Mouse (Mus musculus) kidney, embryonic 16.5 days (tissue): ENCODE data around the gene Pde4b. TPM values are rescaled to one million over a fixed set of nuclear protein-coding genes. Genes with fewer than 3 reads are reported as not detected.
"Not testable (repeated sequence)": the region's sequence is repeated elsewhere in the genome, so short reads cannot be mapped to it uniquely, and the experiment has no call there.

Experiments used
- ATAC-seq: fragments of 200-750 bp; cut with Nextera tagmentation; 2 replicates; pipeline ENCODE4 v1.8.0; 2017; ENCODE audit warnings: moderate TSS enrichment; ENCODE audit not compliant: low FRiP score, low TSS enrichment
- H3K27ac ChIP-seq: fragments of 300-500 bp; sonication (generic); 2 replicates; pipeline ENCODE4 v1.5.1; 2014; ENCODE audit warnings: low read length
- H3K27me3 ChIP-seq: fragments of 300-500 bp; sonication (generic); 2 replicates; pipeline ENCODE4 v1.6.1; 2014; ENCODE audit warnings: low read length, control low read depth, mixed read lengths; ENCODE audit not compliant: insufficient read depth
- H3K36me3 ChIP-seq: fragments of 300-500 bp; sonication (generic); 2 replicates; pipeline ENCODE4 v1.6.1; 2014; ENCODE audit warnings: low read length, control low read depth, mixed read lengths; ENCODE audit not compliant: insufficient read depth
- H3K4me1 ChIP-seq: fragments of 300-500 bp; sonication (generic); 2 replicates; pipeline ENCODE4 v1.6.1; 2014; ENCODE audit warnings: low read length, control low read depth, mixed read lengths; ENCODE audit not compliant: insufficient read depth
- H3K4me2 ChIP-seq: fragments of 300-500 bp; sonication (generic); replicated peaks from 2 replicates; pipeline ENCODE4 v1.6.1; 2014; ENCODE audit warnings: low read depth, low read length
- H3K4me3 ChIP-seq: fragments of 300-500 bp; sonication (generic); 2 replicates; pipeline ENCODE4 v1.5.1; 2014; ENCODE audit warnings: mild to moderate bottlenecking, low read length
- H3K9ac ChIP-seq: fragments of 300-500 bp; sonication (generic); replicated peaks from 2 replicates; pipeline ENCODE4 v1.6.1; 2014; ENCODE audit warnings: low read length
- H3K9me3 ChIP-seq: fragments of 300-500 bp; sonication (generic); 2 replicates; pipeline ENCODE4 v1.6.1; 2016; ENCODE audit warnings: low read length, control low read depth
- WGBS: fragments of 180-500 bp; shearing (Covaris S2); extraction: QIAGEN DNeasy Blood & Tissue Kit; methylation state at CpG from one replicate; pipeline ENCODE4 v1.1.7; 2014; 5-methylcytosine and 5-hydroxymethylcytosine counted together
- polyA plus RNA-seq: library from polyadenylated mRNA; unstranded; fragments of >200 nt; fragmentation: Nextera tagmentation; extraction: Ambion mirVana; gene quantifications from 2 replicates; pipeline ENCODE4 v1.2.1, GENCODE M21; 2015

Gene Pde4b
- polyA plus RNA-seq = 13.4 and 15.5 TPM in 2 replicates

DNA sequence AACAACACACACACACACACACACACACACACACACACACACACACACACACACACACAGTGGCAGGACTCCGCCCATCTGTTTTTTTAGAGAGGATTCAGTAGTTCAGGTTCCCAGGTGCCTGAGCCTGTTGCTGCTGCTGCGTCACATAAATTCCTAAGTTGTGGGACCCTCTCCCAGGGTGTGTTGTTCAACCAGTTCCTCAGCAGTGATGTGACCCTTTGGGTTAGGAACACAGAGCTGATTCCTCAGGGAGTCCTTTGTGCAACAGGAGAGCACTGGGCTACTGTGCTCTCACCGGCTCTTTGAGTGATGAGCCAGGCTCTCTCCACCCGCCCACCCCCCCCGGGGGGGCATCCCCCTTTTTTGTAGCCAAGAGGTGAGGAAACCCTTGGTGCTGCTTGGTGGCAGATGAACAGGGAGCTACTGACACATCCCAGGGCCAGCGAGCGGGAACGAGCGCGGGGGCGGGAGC is at the start of gene Pde4b:
Gene Pde4b (plus strand): TSS at position 453 of the 475 bp plus-strand sequence.
- Histone ChIP-seq H3K4me1 (0 out of 2 replicates have a peak, but pooled peaks cover 10% of the 10 kb centered on the region), H3K4me3 (peak within 1 kb of the TSS; percentile 57), H3K27ac (no peak within 1 kb of the TSS), H3K9ac (peak within 1 kb of the TSS; percentile 54), H3K4me2 (peak within 1 kb of the TSS; percentile 95), H3K36me3 (no peaks in the 10 kb centered on the region), H3K9me3 (no peaks in the 10 kb centered on the region), H3K27me3 (peaks cover 36% of the 10 kb centered on the region)
- 6% methylated on average over 10 of the region's 11 CpGs for WGBS
- ATAC-seq = peak; percentile 67

DNA sequence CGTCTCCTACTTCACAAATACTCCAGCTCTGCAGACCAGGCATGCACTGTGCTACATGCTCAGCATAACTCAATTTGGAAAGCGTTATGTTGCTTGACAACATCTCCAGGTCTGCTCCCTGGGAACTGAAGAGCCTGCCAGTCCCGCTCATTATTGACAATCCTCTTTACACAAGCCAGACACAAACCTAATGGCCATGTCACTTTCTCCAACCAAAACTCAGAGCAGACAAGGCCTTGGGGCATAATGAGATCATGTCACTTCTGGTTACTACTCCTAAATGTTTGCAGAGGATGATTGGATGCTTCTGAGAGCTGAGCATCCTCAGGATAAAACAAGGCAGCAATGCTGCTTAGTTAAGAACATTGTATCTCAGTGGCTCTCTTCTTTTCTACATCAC is 47.2 kb upstream of the Pde4b start:
- no peak overlapping the region for H3K9ac ChIP-seq
- no peaks in the 10 kb centered on the region for H3K27me3 ChIP-seq
- 91% methylated on average over 3 of the region's 3 CpGs for WGBS
- H3K36me3 ChIP-seq = no peaks in the 10 kb centered on the region
- no peaks in the 10 kb centered on the region for H3K4me1 ChIP-seq
- no peaks in the 10 kb centered on the region for H3K9me3 ChIP-seq
- no peak for ATAC-seq
- H3K4me3 ChIP-seq = no peak overlapping the region
- H3K27ac ChIP-seq = no peak overlapping the region
- no peak overlapping the region for H3K4me2 ChIP-seq

DNA sequence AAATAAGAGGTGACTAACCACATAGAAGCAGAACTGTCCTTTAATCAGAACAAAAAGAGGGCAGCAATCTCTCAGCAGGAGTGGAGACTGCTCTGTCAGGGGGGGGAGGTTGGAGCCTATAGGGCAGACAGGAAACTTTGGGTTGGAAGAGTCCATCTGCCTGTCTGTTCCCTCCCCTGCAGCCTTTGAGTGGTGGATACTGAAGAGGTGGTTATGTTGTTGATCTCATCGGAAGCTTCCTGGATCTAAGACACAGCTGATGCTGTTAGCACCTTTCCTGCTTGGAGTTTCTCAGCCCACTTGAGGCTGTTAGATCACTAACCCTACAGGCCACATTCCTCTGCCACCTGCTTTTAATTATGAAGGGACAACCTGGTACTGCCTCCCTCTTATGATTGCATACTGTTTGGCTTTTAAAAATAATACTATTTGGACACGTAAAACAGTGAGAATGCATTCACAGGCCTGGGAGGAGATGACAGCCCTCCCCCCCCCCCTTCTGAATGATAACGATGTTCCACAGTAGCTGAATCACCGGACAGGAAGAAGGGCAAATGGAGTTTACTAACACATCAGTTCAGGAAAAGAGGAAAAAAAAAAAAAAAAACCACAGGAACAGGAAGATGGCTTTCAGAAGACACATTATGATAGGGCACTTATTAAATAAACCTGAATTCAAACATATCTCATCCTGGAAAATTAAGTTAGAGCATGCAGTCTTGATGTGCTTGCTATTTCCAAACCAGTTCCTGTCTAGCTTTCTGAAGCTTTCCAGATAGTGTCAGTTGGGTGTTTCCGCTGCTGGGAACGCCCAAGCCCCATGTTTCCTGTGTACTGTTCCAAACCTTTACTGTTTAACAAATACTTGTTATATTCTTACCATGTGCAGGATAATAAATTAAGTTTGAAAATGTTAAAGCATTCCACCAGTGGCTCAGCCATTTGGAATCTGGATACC is 41.9 kb upstream of the Pde4b start:
- H3K4me1 ChIP-seq = no peaks in the 10 kb centered on the region
- no peak overlapping the region for H3K4me2 ChIP-seq
- ATAC-seq = no peak
- H3K27ac ChIP-seq = no peak overlapping the region
- H3K9ac ChIP-seq = no peak overlapping the region
- 58% methylated on average over 6 of the region's 6 CpGs for WGBS
- no peak overlapping the region for H3K4me3 ChIP-seq
- H3K27me3 ChIP-seq = no peaks in the 10 kb centered on the region
- no peaks in the 10 kb centered on the region for H3K9me3 ChIP-seq
- H3K36me3 ChIP-seq = no peaks in the 10 kb centered on the region

DNA sequence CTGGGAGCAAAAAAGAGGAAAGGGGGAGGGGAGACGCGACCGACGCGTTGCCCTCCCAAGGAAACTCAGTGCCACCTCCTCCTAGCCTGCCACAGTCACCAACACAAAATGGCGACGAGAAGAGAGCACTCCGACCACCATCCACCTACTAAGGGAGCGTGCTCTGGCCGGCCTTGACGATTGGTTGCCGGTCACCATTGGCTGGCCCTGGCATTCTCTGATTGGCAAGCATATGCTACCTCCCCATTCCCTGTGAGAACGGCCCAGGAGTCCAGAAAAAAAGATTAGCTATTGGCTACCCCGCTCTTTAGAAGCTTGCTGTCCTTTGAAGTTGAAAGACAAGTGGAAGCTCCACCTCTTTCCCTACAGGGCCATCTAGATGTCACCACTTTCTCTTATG is 38.0 kb upstream of the Pde4b start:
- 95% methylated on average over 14 of the region's 14 CpGs for WGBS
- not testable (repeated sequence) for H3K4me3 ChIP-seq, H3K27ac ChIP-seq, H3K27me3 ChIP-seq, H3K9ac ChIP-seq, H3K9me3 ChIP-seq, H3K4me1 ChIP-seq, H3K4me2 ChIP-seq, H3K36me3 ChIP-seq
- peak; percentile 71; the same call in 1 of the 2 replicates for ATAC-seq

DNA sequence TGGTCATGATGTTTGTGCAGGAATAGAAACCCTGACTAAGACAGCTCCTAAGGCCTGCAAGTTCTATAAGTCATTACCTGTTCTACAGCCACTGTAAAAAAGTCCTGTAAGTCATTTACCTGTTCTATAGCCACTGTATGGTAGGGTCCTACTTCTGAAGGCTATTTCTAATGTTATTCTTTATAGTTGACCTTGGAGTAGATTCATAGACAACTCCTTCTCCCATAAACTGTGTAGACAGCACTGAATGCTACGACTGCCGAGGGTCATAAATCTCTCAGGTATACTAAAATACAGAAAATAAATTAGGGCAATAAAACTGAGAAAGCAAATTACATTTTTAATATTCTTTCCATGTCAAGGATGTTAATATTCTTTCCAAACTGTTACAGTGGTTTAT is 26.0 kb upstream of the Pde4b start:
- 52% methylated on average over 2 of the region's 2 CpGs for WGBS
- Histone ChIP-seq H3K27me3 (no peaks in the 10 kb centered on the region), H3K36me3 (no peaks in the 10 kb centered on the region), H3K4me1 (no peaks in the 10 kb centered on the region), H3K27ac (no peak overlapping the region), H3K4me2 (no peak overlapping the region), H3K9ac (no peak overlapping the region), H3K9me3 (no peaks in the 10 kb centered on the region), H3K4me3 (no peak overlapping the region)
- ATAC-seq = no peak

DNA sequence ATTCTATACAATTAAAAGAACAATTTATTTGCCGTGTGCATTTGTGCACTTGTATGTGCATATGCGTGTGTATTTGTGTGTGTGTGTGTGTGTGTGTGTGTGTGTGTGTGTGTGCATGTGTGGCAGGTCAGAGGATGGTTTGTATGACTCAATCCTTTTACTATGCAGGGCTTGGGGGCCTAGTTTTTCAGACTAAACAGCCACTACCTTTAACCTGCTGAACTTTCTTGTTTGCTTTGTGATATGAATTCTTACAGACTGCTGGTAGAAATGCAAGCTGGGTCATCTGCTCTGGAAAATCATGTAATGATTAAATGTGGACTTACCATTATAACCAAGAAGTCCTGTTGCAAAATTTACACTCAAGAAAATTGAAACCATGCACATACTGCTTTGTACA is 18.0 kb upstream of the Pde4b start:
- no peaks in the 10 kb centered on the region for H3K36me3 ChIP-seq
- H3K4me1 ChIP-seq = no peaks in the 10 kb centered on the region
- no peak overlapping the region for H3K9ac ChIP-seq
- WGBS = 94% methylated on average over 2 of the region's 2 CpGs
- H3K27ac ChIP-seq = no peak overlapping the region
- no peak overlapping the region for H3K4me3 ChIP-seq
- no peak for ATAC-seq
- H3K27me3 ChIP-seq = no peaks in the 10 kb centered on the region
- H3K4me2 ChIP-seq = no peak overlapping the region
- no peaks in the 10 kb centered on the region for H3K9me3 ChIP-seq

DNA sequence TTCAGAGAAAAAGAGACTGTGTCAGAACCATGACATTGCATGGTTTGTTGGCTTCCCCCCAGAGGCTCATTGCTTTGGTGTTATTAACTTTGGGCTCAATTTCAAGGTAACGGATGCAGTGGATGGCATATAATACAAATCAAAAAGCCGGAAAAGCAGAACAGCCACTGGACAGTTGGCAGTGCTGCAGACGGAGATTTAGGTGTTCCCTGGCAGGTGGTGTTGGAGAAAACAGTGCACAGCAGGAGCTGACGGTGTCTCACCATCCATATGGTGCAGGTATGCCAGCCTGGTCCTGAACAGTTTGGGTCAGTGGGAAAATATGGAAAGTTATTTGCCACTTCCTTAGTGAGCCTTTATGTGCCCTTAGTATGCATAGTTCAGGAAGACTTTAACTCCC is 1.0 kb upstream of the Pde4b start:
- Histone ChIP-seq H3K9ac (no peak overlapping the region), H3K9me3 (no peaks in the 10 kb centered on the region), H3K4me3 (no peak overlapping the region), H3K4me1 (0 out of 2 replicates have a peak, but pooled peaks cover 10% of the 10 kb centered on the region), H3K27me3 (peaks cover 36% of the 10 kb centered on the region), H3K36me3 (no peaks in the 10 kb centered on the region), H3K27ac (no peak overlapping the region), H3K4me2 (no peak overlapping the region)
- no peak for ATAC-seq
- WGBS = 71% methylated on average over 4 of the region's 4 CpGs

DNA sequence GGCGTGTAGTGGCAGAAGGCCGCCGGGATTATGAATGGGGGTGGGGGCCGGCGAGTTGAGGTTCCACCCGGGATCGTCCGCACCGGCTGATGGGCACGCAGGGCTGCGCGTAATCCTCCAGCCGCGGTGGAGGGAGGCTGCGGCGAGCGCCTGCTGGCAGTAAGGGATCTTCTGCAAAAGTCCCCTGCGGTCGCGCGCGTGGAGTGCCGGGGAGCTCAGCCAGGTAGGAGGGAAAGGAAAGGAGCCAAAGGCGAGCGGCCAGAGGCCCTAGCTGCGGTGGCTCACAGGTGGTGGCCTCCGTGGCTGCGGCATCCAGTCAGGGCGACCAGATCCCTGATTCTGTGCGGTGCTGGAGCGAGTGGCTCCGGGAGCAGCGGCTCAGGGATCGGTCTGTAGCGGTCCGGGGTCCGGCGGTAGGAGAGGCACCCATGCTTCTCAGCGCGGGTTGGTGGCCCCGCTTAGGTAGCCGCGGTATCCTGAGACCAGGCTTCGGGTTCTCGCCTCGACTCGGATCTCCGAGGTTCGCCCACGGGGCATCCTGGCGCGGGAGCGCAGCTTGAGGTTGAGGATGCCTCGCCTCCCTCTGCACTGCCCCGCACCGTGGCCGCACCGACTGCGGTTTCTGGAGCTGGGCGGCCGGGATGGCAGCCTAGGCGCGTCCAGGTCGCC is 357 bp downstream of the Pde4b start:
- H3K9ac ChIP-seq = peak overlapping the region; percentile 54
- H3K36me3 ChIP-seq = no peaks in the 10 kb centered on the region
- H3K27ac ChIP-seq = no peak overlapping the region
- peak overlapping the region; percentile 95 for H3K4me2 ChIP-seq
- ATAC-seq = peak; percentile 82
- H3K4me3 ChIP-seq = peak overlapping the region; percentile 57
- 0 out of 2 replicates have a peak, but pooled peaks cover 10% of the 10 kb centered on the region for H3K4me1 ChIP-seq
- under 1% methylated on average over 62 of the region's 64 CpGs for WGBS
- H3K9me3 ChIP-seq = no peaks in the 10 kb centered on the region
- peaks cover 36% of the 10 kb centered on the region for H3K27me3 ChIP-seq

DNA sequence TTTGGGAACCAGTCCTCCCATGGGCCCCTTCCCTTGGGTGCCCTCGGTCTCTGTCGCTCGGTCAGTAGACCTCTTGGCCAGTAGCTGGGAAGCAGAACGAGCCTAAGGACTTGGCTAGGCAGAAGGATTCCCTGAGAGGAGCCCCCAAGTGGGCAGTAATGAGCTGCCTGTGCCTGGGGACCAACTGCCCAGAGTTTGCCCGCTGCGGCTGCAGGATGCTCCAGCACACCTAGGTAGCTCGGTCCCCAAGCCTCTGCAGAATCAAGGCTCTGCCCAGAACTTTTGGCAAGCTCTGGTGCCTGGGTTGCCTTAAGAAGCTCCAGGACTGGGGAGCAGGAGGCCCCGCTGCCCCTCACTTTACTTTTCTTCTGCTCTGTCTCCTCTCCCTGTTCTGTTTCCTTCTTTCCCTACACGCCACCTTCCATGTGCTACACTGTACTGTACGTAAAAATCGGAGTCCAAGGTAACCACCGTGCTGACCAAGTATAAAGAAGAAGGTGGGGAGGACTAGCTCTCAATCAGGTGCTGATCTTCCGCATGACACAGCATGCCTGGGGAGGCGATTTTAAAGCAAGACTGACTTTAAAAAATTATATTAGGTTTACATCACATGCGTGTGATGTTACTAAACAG is 1.0 kb downstream of the Pde4b start:
- H3K36me3 ChIP-seq = no peaks in the 10 kb centered on the region
- H3K4me2 ChIP-seq = peak overlapping the region; percentile 95
- 26% methylated on average over 15 of the region's 15 CpGs for WGBS
- peak overlapping the region; percentile 54 for H3K9ac ChIP-seq
- H3K27ac ChIP-seq = no peak overlapping the region
- H3K27me3 ChIP-seq = peaks cover 36% of the 10 kb centered on the region
- ATAC-seq = peak; percentile 61; the same call in 1 of the 2 replicates
- no peaks in the 10 kb centered on the region for H3K9me3 ChIP-seq
- peak overlapping the region; percentile 57 for H3K4me3 ChIP-seq
- H3K4me1 ChIP-seq = 0 out of 2 replicates have a peak, but pooled peaks cover 10% of the 10 kb centered on the region
